Mouse (Mus musculus) forebrain, embryonic 12.5 days (tissue): ENCODE measurements at regions not wholly inside any gene's neighbourhood (a gene's known extent, or its start where the extent isn't known, plus 50 kb on each side); places are given as distances from the start of the nearest gene placed in this dataset.

ENCODE experiments used
- ATAC-seq: fragments of 200-750 bp; cut with Nextera tagmentation; 2 replicates; pipeline ENCODE4 v1.8.0; 2017; ENCODE audit warnings: moderate TSS enrichment; ENCODE audit not compliant: low FRiP score
- H3K27ac ChIP-seq: fragments of 300-500 bp; sonication (generic); 2 replicates; pipeline ENCODE4 v1.5.1; 2016; ENCODE audit warnings: mild to moderate bottlenecking
- H3K27me3 ChIP-seq: fragments of 300-500 bp; sonication (generic); 2 replicates; pipeline ENCODE4 v1.6.1; 2016; ENCODE audit warnings: mild to moderate bottlenecking
- H3K36me3 ChIP-seq: fragments of 300-500 bp; sonication (generic); replicated peaks from 2 replicates; pipeline ENCODE4 v1.6.1; 2016; ENCODE audit warnings: mild to moderate bottlenecking
- H3K4me1 ChIP-seq: fragments of 300-500 bp; sonication (generic); 2 replicates; pipeline ENCODE4 v1.6.1; 2016
- H3K4me2 ChIP-seq: fragments of 300-500 bp; sonication (generic); 2 replicates; pipeline ENCODE4 v1.6.1; 2016; ENCODE audit warnings: mild to moderate bottlenecking, moderate library complexity
- H3K4me3 ChIP-seq: fragments of 300-500 bp; sonication (generic); replicated peaks from 2 replicates; pipeline ENCODE4 v1.5.1; 2016; ENCODE audit warnings: mild to moderate bottlenecking
- H3K9ac ChIP-seq: fragments of 300-500 bp; sonication (generic); 2 replicates; pipeline ENCODE4 v1.6.1; 2016; ENCODE audit warnings: mild to moderate bottlenecking
- H3K9me3 ChIP-seq: fragments of 300-500 bp; sonication (generic); 2 replicates; pipeline ENCODE4 v1.6.1; 2016
- WGBS: fragments of 180-500 bp; shearing (Covaris S2); methylation state at CpG from one replicate; pipeline ENCODE4 v1.1.7; 2016; 5-methylcytosine and 5-hydroxymethylcytosine counted together

DNA sequence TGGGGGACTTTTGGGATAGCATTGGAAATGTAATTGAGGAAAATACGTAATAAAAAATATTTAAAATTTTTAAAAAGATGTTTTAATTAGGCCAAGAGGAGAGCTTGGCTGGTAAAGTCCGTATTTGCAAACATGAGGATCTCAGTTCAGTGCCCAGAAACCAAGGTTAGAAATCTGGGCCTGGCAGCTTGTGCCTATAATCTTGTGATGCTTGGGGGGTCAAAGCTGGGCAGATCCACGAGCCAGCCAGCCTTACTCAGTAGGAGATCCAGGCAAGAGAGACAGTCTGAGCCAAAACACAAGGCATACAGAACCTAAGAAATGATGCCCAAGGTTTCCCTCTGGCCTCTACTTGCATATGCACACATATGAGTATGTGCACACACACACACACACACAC lies 54.1 kb upstream of the Cxadr start:
- no peak overlapping the region for H3K27ac ChIP-seq
- no peaks in the 10 kb centered on the region for H3K27me3 ChIP-seq
- no peak overlapping the region for H3K4me2 ChIP-seq
- 78% methylated on average over 3 of the region's 3 CpGs for WGBS
- H3K4me3 ChIP-seq = no peak overlapping the region
- no peak for ATAC-seq
- H3K4me1 ChIP-seq = no peaks in the 10 kb centered on the region
- H3K36me3 ChIP-seq = no peaks in the 10 kb centered on the region
- no peaks in the 10 kb centered on the region for H3K9me3 ChIP-seq
- no peak overlapping the region for H3K9ac ChIP-seq

GRCm38 (mm10) chr16:78242678-78243077 lies 58.6 kb upstream of the Cxadr start:
- H3K4me3 ChIP-seq = no peak overlapping the region
- ATAC-seq = no peak
- peaks cover 9% of the 10 kb centered on the region; the same call in 1 of the 2 replicates for H3K27me3 ChIP-seq
- peaks cover 7% of the 10 kb centered on the region for H3K4me1 ChIP-seq
- WGBS = 81% methylated on average over 3 of the region's 3 CpGs
- no peak overlapping the region for H3K4me2 ChIP-seq
- no peaks in the 10 kb centered on the region for H3K36me3 ChIP-seq
- H3K9ac ChIP-seq = no peak overlapping the region
- H3K27ac ChIP-seq = no peak overlapping the region
- H3K9me3 ChIP-seq = no peaks in the 10 kb centered on the region

- WGBS = 81% methylated on average over 4 of the region's 4 CpGs
- Histone ChIP-seq H3K4me2 (no peak overlapping the region), H3K9me3 (no peaks in the 10 kb centered on the region), H3K4me3 (no peak overlapping the region), H3K27ac (no peak overlapping the region), H3K36me3 (no peaks in the 10 kb centered on the region), H3K9ac (no peak overlapping the region), H3K27me3 (peaks cover 17% of the 10 kb centered on the region; the same call in 1 of the 2 replicates), H3K4me1 (peaks cover 18% of the 10 kb centered on the region)
- no peak for ATAC-seq
These were observed 61.1 kb upstream of the Cxadr start for GRCm38 (mm10) chr16:78240152-78240551.

DNA sequence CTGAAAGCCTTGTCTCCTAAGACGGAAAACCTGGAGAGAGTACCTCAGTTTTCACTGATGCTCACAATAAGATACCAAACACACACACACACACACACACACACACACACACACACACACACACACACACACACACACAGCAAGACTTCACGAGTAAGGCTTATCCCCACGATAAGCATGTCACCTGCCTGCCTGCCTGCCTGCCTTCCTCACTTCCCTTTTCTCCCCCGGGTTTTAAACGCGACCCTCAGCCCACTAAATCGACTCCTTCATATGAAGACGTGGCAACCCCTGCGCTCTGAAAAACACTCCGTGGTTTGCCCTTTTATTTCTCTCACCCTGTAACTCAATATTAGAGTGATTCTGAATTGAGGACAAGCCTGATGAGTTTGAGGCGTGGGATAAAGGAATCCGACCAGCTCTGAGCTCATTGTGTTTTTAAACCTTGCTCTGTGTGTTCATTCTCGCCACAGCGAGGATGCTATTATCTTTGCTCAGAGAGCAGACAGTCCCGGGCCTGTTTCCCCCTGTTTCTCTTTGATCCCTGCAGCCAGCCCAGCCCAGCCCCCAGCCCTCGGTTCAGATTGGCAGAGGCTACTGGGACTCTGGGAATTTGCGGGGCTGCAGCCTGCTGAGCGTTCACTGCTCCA lies 63.1 kb upstream of the Cxadr start:
- peak overlapping the region; percentile 91 for H3K27ac ChIP-seq
- peak overlapping the region; percentile 66 for H3K9ac ChIP-seq
- peaks cover 18% of the 10 kb centered on the region for H3K4me1 ChIP-seq
- H3K9me3 ChIP-seq = no peaks in the 10 kb centered on the region
- WGBS = under 1% methylated on average over 18 of the region's 18 CpGs
- H3K4me2 ChIP-seq = peak overlapping the region; percentile 71
- no peaks in the 10 kb centered on the region for H3K36me3 ChIP-seq
- H3K4me3 ChIP-seq = peak overlapping the region; percentile 38
- H3K27me3 ChIP-seq = peaks cover 17% of the 10 kb centered on the region; the same call in 1 of the 2 replicates
- peak; percentile 89 for ATAC-seq

DNA sequence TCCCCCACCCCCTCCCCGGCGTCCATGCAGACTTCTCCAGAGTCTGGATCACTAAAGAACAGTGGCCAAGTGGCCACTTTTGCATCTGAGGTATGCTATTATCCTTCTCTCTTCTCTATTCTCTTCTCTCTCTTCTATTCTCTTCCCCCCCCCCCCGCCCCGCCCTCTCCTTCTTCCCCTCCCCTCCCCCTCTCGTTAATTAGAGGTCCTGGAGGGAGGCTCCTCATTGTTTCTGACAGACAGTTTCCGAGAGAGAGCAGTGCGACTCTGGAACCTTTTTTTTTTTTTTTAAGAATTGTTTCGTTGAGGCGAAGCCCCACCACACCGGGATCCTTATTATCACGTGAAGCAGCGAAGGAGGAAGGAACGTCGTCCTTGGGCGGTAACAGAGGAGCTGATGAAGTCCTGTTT lies 63.6 kb upstream of the Cxadr start:
- H3K27me3 ChIP-seq = peaks cover 17% of the 10 kb centered on the region; the same call in 1 of the 2 replicates
- H3K27ac ChIP-seq = peak overlapping the region; percentile 91
- H3K4me3 ChIP-seq = peak overlapping the region; percentile 38
- WGBS = 0% methylated on average over 13 of the region's 15 CpGs
- H3K4me1 ChIP-seq = peaks cover 18% of the 10 kb centered on the region
- peak; percentile 66 for ATAC-seq
- H3K9me3 ChIP-seq = no peaks in the 10 kb centered on the region
- H3K4me2 ChIP-seq = peak overlapping the region; percentile 71
- no peaks in the 10 kb centered on the region for H3K36me3 ChIP-seq
- H3K9ac ChIP-seq = peak overlapping the region; percentile 66

DNA sequence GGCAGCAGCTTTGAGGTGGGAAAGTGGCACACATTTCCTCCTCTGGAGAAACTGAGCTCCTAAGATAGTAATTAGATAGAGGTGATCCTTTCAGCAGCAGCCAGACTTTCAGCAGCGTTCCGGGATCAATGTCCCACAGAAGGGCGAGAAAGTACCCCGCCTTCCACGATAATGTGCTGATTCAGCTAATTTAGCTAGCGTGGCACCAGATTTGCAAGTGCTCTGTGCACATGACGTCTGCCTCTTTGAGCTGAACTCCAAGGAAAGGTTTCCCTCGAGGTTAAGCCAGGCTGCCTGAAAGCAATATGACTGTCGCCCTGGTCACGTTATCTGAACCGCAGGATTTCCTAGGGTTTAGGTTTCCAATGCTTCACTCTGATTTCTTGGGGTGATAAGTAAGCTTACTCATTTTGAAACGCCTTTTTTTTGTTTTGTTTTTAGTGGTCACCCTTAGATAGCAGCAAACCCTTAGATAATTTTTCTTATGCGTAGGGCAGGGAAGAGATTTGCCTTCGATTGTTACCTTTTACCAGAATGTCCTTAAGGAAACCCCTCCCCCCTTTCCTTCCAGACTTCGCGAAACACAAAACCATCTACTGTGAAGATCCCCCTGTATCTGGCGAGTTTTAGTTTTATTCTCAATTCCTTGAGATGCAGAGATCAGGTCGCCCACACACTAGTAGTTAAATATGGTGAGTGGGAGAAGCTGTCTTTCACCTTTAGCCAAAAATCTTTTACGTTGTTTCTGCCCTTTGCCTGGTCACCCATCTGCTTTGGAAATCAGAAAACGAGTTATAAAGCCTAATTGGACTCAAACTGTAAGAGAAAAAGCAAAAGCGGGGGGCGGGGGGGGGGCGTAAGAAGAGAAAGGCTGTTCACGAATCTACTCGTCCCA lies 64.3 kb upstream of the Cxadr start:
- H3K9me3 ChIP-seq = no peaks in the 10 kb centered on the region
- H3K4me1 ChIP-seq = peaks cover 18% of the 10 kb centered on the region
- H3K9ac ChIP-seq = peak overlapping the region; percentile 66; the same call in 1 of the 2 replicates
- peak; percentile 28 for ATAC-seq
- H3K27ac ChIP-seq = peak overlapping the region; percentile 91
- no peaks in the 10 kb centered on the region for H3K36me3 ChIP-seq
- WGBS = 2% methylated on average over 25 of the region's 25 CpGs
- H3K4me2 ChIP-seq = peak overlapping the region; percentile 71
- H3K27me3 ChIP-seq = peaks cover 17% of the 10 kb centered on the region; the same call in 1 of the 2 replicates
- H3K4me3 ChIP-seq = peak overlapping the region; percentile 38

DNA sequence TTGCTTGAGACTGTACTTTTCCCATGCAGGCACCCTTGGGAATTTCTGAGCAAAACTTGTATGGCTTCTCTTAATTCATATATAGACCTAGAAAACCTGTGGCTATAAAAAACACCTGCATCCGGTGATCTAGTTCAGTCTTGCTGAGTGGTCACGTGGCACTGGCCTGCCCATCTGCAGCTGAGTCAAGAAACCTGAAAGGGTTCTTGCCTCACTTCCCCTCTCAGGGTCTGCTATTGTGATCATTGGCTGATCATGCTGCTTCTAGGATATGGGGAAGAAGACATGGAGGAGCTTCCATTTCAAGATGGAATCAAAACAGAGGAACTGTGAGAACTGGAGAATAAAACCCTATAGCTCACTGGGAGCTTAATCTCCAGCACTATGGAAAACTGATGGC lies 69.1 kb upstream of the Cxadr start:
- Histone ChIP-seq H3K9me3 (peaks cover 5% of the 10 kb centered on the region; the same call in 1 of the 2 replicates), H3K27ac (no peak overlapping the region), H3K27me3 (0 out of 2 replicates have a peak, but pooled peaks cover 8% of the 10 kb centered on the region), H3K9ac (no peak overlapping the region), H3K4me3 (no peak overlapping the region), H3K36me3 (no peaks in the 10 kb centered on the region), H3K4me1 (peaks cover 8% of the 10 kb centered on the region), H3K4me2 (no peak overlapping the region)
- WGBS = 81% methylated on average over 2 of the region's 2 CpGs
- no peak for ATAC-seq

DNA sequence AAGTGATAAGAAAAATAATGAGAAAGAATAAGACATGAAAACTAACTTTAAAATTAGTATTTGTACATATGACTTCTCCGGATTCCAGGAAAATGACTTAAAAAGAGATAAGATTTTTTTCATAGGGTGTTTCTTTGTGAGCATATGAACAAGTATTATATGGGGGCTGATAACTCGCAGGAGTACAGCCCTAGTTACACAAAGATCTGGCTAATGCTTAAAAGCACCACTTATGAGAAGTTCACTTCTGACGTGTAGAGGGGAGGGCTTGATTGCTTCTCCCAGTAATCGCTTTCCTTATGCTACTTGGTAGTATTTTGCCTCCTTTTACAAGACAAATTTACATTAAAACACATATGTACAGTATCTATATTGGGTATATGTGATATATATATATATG lies 72.3 kb upstream of the Cxadr start:
- no peak overlapping the region for H3K9ac ChIP-seq
- H3K4me2 ChIP-seq = no peak overlapping the region
- no peak for ATAC-seq
- no peaks in the 10 kb centered on the region for H3K36me3 ChIP-seq
- H3K4me3 ChIP-seq = no peak overlapping the region
- H3K9me3 ChIP-seq = peaks cover 5% of the 10 kb centered on the region; the same call in 1 of the 2 replicates
- no peaks in the 10 kb centered on the region for H3K27me3 ChIP-seq
- no peaks in the 10 kb centered on the region for H3K4me1 ChIP-seq
- WGBS = 91% methylated on average over 4 of the region's 4 CpGs
- H3K27ac ChIP-seq = no peak overlapping the region

DNA sequence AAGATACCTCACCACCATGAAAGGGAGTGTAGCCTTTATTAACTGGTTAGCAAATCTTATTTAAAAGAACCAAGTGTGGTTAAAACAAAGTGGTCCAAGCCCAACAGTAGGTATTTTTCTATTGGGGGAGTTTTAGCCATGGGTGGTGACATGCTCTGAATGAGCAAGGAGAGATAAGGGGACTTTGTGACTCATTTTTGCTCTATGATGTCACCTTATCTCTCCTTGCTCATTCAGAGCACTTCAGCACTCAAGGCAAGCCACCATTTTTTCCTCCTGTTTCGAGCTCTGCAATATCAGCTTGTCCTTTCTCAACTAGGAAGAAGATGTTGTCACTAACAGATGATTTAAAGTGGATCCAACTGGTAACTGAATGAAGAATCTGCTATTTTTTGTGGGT lies 78.9 kb upstream of the Cxadr start:
- no peak overlapping the region for H3K9ac ChIP-seq
- H3K4me3 ChIP-seq = no peak overlapping the region
- H3K27me3 ChIP-seq = no peaks in the 10 kb centered on the region
- no peaks in the 10 kb centered on the region for H3K36me3 ChIP-seq
- peaks cover 5% of the 10 kb centered on the region; the same call in 1 of the 2 replicates for H3K4me1 ChIP-seq
- H3K9me3 ChIP-seq = no peaks in the 10 kb centered on the region
- no peak overlapping the region for H3K27ac ChIP-seq
- WGBS = 74% methylated on average over 1 of the region's 1 CpGs
- ATAC-seq = no peak
- no peak overlapping the region for H3K4me2 ChIP-seq

DNA sequence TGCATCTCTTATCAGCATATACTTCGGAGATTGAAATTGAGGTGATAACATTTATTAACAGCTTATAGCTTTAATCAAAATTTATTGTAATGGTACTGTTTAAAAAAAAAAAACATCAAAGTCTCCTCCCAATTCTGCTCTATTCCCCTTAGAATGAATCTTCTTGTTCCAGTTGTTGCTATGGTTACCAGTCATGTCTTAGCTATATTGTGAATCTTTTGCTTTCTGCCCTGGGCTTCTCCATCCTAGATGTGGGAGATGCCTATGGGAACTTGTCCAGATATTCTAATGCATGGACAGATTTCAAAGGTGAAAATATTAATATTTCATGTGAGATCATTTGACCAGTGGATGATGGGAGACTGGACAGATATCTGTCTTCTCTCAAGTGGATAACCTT lies 79.5 kb upstream of the Cxadr start:
- Histone ChIP-seq H3K27me3 (no peaks in the 10 kb centered on the region), H3K27ac (no peak overlapping the region), H3K9me3 (no peaks in the 10 kb centered on the region), H3K4me3 (no peak overlapping the region), H3K9ac (no peak overlapping the region), H3K4me1 (peaks cover 5% of the 10 kb centered on the region; the same call in 1 of the 2 replicates), H3K36me3 (no peaks in the 10 kb centered on the region), H3K4me2 (no peak overlapping the region)
- 96% methylated on average over 1 of the region's 1 CpGs for WGBS
- no peak for ATAC-seq

DNA sequence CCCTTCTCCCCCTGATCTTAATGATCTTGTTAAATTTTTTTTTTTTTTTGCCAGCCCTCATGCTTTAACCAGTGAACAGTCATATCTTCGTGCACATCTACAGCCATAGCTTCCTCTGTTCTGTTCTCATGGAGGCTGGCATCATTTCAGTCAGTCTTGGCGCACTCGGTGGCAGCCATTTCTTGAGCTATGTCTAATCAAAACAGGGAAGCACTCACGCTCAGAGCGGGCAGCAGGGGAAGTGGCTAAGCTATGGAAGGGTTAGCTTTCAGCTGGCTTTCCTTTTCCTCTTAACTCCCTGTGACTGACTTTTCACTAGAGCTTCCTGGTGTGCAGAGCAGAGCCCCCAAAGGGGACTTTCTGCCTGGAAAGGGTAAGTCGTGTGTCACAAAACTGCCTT lies 83.7 kb upstream of the Cxadr start:
- no peak overlapping the region for H3K9ac ChIP-seq
- no peak overlapping the region for H3K4me3 ChIP-seq
- H3K4me1 ChIP-seq = peaks cover 5% of the 10 kb centered on the region; the same call in 1 of the 2 replicates
- 43% methylated on average over 6 of the region's 6 CpGs for WGBS
- H3K27me3 ChIP-seq = no peaks in the 10 kb centered on the region
- no peak overlapping the region for H3K27ac ChIP-seq
- H3K9me3 ChIP-seq = no peaks in the 10 kb centered on the region
- H3K36me3 ChIP-seq = no peaks in the 10 kb centered on the region
- no peak for ATAC-seq
- no peak overlapping the region for H3K4me2 ChIP-seq

DNA sequence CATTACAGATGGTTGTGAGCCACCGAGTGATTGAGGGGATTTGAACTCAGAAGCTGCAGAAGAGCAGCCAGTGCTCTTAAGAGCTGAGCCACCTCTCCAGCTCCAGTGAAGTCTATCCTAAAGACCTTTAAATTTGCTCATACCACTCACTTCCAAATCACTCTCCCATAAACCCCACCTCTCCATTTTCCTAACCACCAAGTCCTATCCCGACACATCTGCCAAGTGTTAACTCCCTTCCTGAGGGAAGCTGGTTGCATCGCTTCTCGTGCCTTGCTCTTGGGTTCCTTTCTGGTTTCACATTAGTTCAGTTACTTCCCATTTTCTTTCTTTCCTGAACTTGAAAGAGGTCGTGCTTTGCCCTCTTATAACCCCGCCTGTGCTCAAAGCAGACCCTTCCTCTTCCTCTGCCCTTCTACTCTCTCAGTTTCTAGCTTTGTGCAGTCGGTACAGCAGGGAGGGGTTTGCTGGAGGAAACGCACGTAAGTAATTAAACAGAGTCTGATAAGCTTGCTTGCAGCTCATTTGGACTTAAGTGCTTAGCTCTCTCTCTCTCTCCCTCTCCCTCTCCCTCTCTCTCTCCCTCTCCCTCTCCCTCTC lies 84.4 kb upstream of the Cxadr start:
- H3K4me1 ChIP-seq = peaks cover 5% of the 10 kb centered on the region; the same call in 1 of the 2 replicates
- no peaks in the 10 kb centered on the region for H3K9me3 ChIP-seq
- ATAC-seq = no peak
- no peak overlapping the region for H3K27ac ChIP-seq
- 39% methylated on average over 9 of the region's 9 CpGs for WGBS
- no peaks in the 10 kb centered on the region for H3K27me3 ChIP-seq
- H3K4me2 ChIP-seq = no peak overlapping the region
- no peak overlapping the region for H3K9ac ChIP-seq
- no peak overlapping the region for H3K4me3 ChIP-seq
- no peaks in the 10 kb centered on the region for H3K36me3 ChIP-seq
